Mouse (Mus musculus) CH12.LX (cell line): ENCODE data around the gene Rem2.

Experiments
- CHD2 ChIP-seq: IDR thresholded peaks from 2 replicates; pipeline ENCODE4 v1.6.1; 2011; ENCODE audit warnings: low read length, improper control_type of control experiment
- CTCF ChIP-seq, 2 experiments: IDR thresholded peaks in 1 of 2; conservative IDR thresholded peaks in 1 of 2; 2 replicates each; pipeline ENCODE4 v1.5.1; 2011 to 2012; ENCODE audit warnings: low read depth in 2 of 2, low read length in 2 of 2, improper control_type of control experiment in 1 of 2, inconsistent platforms in 1 of 2, mild to moderate bottlenecking in 1 of 2, moderate library complexity in 1 of 2
- E2F4 ChIP-seq: IDR thresholded peaks from 2 replicates; pipeline ENCODE4 v1.6.1; 2011; ENCODE audit warnings: low read depth, low read length, improper control_type of control experiment; ENCODE audit not compliant: insufficient replicate concordance
- JUND ChIP-seq: conservative IDR thresholded peaks from 2 replicates; pipeline ENCODE4 v1.6.1; 2011; ENCODE audit warnings: low read depth, low read length, improper control_type of control experiment
- MYC ChIP-seq: IDR thresholded peaks from 2 replicates; pipeline ENCODE4 v1.6.1; 2011; ENCODE audit warnings: low read depth, mild to moderate bottlenecking, improper control_type of control experiment, low read length
- POLR2A ChIP-seq: IDR thresholded peaks from 2 replicates; pipeline ENCODE4 v1.6.1; 2011; ENCODE audit warnings: low read depth, mild to moderate bottlenecking, improper control_type of control experiment, low read length
- SIN3A ChIP-seq: IDR thresholded peaks from 2 replicates; pipeline ENCODE4 v1.6.1; 2012; ENCODE audit warnings: low read length, improper control_type of control experiment, inconsistent platforms
- SMC3 ChIP-seq: IDR thresholded peaks from 2 replicates; pipeline ENCODE4 v1.6.1; 2011; ENCODE audit warnings: low read depth, low read length, improper control_type of control experiment
- USF2 ChIP-seq: conservative IDR thresholded peaks from 2 replicates; pipeline ENCODE4 v1.6.1; 2011; ENCODE audit warnings: low read depth, low read length, improper control_type of control experiment
- ZNF384 ChIP-seq: IDR thresholded peaks from 2 replicates; pipeline ENCODE4 v1.6.1; 2012; ENCODE audit warnings: low read depth, low read length, improper control_type of control experiment, inconsistent platforms

DNA sequence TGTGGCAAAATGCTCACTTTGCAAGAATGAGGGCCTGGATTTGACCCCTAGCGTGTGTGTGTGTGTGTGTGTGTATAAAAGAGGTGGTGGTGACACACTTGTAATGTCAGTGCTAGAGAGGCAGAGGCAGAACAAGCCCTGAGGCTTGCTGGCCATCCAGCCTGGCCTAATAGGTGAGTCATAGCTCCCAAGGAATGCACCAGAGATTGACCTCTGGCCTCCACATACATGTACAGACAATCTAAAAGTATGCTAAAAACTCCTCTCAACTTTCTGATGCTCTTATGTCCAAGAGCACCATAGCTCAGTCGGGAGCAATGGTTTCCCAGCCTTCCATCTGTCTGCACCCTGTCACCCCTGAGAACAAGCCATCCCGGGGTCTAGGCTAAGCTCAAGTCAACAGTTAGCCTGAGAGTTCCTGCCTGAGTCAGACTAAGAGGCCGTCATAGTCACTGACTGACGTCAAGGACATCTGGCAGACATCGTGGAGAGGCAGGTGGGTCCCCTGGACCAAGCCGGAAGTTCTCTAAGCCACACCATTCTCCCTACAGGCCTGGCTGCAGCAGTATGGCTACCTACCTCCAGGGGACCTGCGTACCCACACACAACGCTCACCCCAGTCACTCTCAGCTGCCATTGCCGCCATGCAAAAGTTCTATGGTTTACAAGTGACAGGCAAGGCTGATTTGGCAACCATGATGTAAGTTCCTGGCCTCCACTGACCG, 40.5 kb upstream of the Rem2 start:
- TF ChIP-seq POLR2A (no peak), CTCF (conservative IDR thresholded peaks at IDR 0.05 in 1 of 2, IDR thresholded peaks at IDR 0.05 in 1 of 2; ENCODE audit: low read depth in 2 of 2, low read length in 2 of 2) (no peak), JUND (no peak), CHD2 (no peak), SIN3A (no peak), E2F4 (no peak), SMC3 (no peak), ZNF384 (no peak), USF2 (no peak), MYC (no peak)
